Mouse (Mus musculus): ENCODE data around the gene Cd47. TPM values are rescaled to one million over a fixed set of nuclear protein-coding genes. Genes with fewer than 3 reads are reported as not detected.

Gene Cd47
- total and polyA plus RNA-seq, 2 experiments from 2014 or later = 38.9 to 235 TPM

- WGBS = 82% methylated on average over 3 of the region's 3 CpGs
- TF ChIP-seq CTCF (IDR thresholded peaks at IDR 0.05; ENCODE audit: low read depth) = no peak
- H3K36me3 ChIP-seq (ENCODE audit: insufficient read depth, low read length) = no peaks in the 10 kb centered on the region
- no peak overlapping the region for H3K27ac ChIP-seq
- no peak overlapping the region for H3K4me3 ChIP-seq (ENCODE audit: low read length)
- no peak overlapping the region for H3K9ac ChIP-seq (replicated peaks; ENCODE audit: low read length)
- DNase-seq (ENCODE audit: low spot score) (no peak), ATAC-seq (no peak)
- H3K27me3 ChIP-seq (ENCODE audit: insufficient read depth, low read length) = no peaks in the 10 kb centered on the region
- no peaks in the 10 kb centered on the region for H3K9me3 ChIP-seq (ENCODE audit: low read length)
- no peaks in the 10 kb centered on the region for H3K4me1 ChIP-seq (ENCODE audit: insufficient read depth, low read length)
- H3K4me2 ChIP-seq (ENCODE audit: low read depth, low read length) = no peak overlapping the region
Observed at GRCm38 (mm10) chr16:49832339-49832738, 32.0 kb downstream of the Cd47 start.

GRCm38 (mm10) chr16:49834130-49834693 lies 33.9 kb downstream of the Cd47 start:
- no peak for ATAC-seq

GRCm38 (mm10) chr16:49836634-49837164 lies 36.4 kb downstream of the Cd47 start:
- H3K9me3 ChIP-seq (ENCODE audit: low read length) = no peaks in the 10 kb centered on the region
- no peaks in the 10 kb centered on the region for H3K4me1 ChIP-seq (ENCODE audit: insufficient read depth, low read length)
- no peak for TF ChIP-seq CTCF (IDR thresholded peaks at IDR 0.05; ENCODE audit: low read depth)
- H3K27me3 ChIP-seq (ENCODE audit: insufficient read depth, low read length) = no peaks in the 10 kb centered on the region
- H3K36me3 ChIP-seq (ENCODE audit: insufficient read depth, low read length) = no peaks in the 10 kb centered on the region
- no peak for DNase-seq (ENCODE audit: low spot score)
- no peak for ATAC-seq
- H3K9ac ChIP-seq (replicated peaks; ENCODE audit: low read length) = no peak overlapping the region
- H3K4me2 ChIP-seq (ENCODE audit: low read depth, low read length) = no peak overlapping the region
- WGBS = 92% methylated on average over 6 of the region's 6 CpGs
- H3K4me3 ChIP-seq (ENCODE audit: low read length) = no peak overlapping the region
- no peak overlapping the region for H3K27ac ChIP-seq

More at GRCm38 (mm10) chr16:49834130-49834693, 33.9 kb downstream of the Cd47 start:
- Histone ChIP-seq H3K4me2 (ENCODE audit: low read depth, low read length) (no peak overlapping the region), H3K36me3 (ENCODE audit: insufficient read depth, low read length) (no peaks in the 10 kb centered on the region), H3K4me1 (ENCODE audit: insufficient read depth, low read length) (no peaks in the 10 kb centered on the region), H3K9me3 (ENCODE audit: low read length) (no peaks in the 10 kb centered on the region), H3K4me3 (ENCODE audit: low read length) (no peak overlapping the region), H3K27me3 (ENCODE audit: insufficient read depth, low read length) (no peaks in the 10 kb centered on the region), H3K27ac (no peak overlapping the region), H3K9ac (replicated peaks; ENCODE audit: low read length) (no peak overlapping the region)
- no peak for TF ChIP-seq CTCF (IDR thresholded peaks at IDR 0.05; ENCODE audit: low read depth)
- 55% methylated on average over 4 of the region's 4 CpGs for WGBS
- no peak for DNase-seq (ENCODE audit: low spot score)

- DNase-seq (ENCODE audit: low spot score) = no peak
- Histone ChIP-seq H3K9ac (replicated peaks; ENCODE audit: low read length) (no peak overlapping the region), H3K4me1 (ENCODE audit: insufficient read depth, low read length) (no peaks in the 10 kb centered on the region), H3K27me3 (ENCODE audit: insufficient read depth, low read length) (no peaks in the 10 kb centered on the region), H3K4me2 (ENCODE audit: low read depth, low read length) (no peak overlapping the region), H3K4me3 (ENCODE audit: low read length) (no peak overlapping the region), H3K9me3 (ENCODE audit: low read length) (no peaks in the 10 kb centered on the region), H3K36me3 (ENCODE audit: insufficient read depth, low read length) (no peaks in the 10 kb centered on the region), H3K27ac (no peak overlapping the region)
- no peak for ATAC-seq
- TF ChIP-seq CTCF (IDR thresholded peaks at IDR 0.05; ENCODE audit: low read depth) = no peak
- WGBS = 88% methylated on average over 6 of the region's 6 CpGs
Observed at GRCm38 (mm10) chr16:49838923-49839322, 38.6 kb downstream of the Cd47 start.

GRCm38 (mm10) chr16:49839681-49840535 lies 39.6 kb downstream of the Cd47 start:
- Histone ChIP-seq H3K27ac (peak overlapping the region; percentile 59), H3K4me2 (ENCODE audit: low read depth, low read length) (no peak overlapping the region), H3K9me3 (ENCODE audit: low read length) (no peaks in the 10 kb centered on the region), H3K4me3 (ENCODE audit: low read length) (no peak overlapping the region), H3K4me1 (ENCODE audit: insufficient read depth, low read length) (no peaks in the 10 kb centered on the region), H3K27me3 (ENCODE audit: insufficient read depth, low read length) (no peaks in the 10 kb centered on the region), H3K36me3 (ENCODE audit: insufficient read depth, low read length) (no peaks in the 10 kb centered on the region), H3K9ac (replicated peaks; ENCODE audit: low read length) (no peak overlapping the region)
- TF ChIP-seq CTCF (IDR thresholded peaks at IDR 0.05; ENCODE audit: low read depth) = no peak
- peak; percentile 64 for ATAC-seq
- DNase-seq (ENCODE audit: low spot score) = peak; percentile 60
- WGBS = 57% methylated on average over 15 of the region's 15 CpGs

GRCm38 (mm10) chr16:49843723-49844122 lies 43.4 kb downstream of the Cd47 start:
- no peaks in the 10 kb centered on the region for H3K4me1 ChIP-seq (ENCODE audit: insufficient read depth, low read length)
- no peak for DNase-seq (ENCODE audit: low spot score)
- H3K27me3 ChIP-seq (ENCODE audit: insufficient read depth, low read length) = no peaks in the 10 kb centered on the region
- no peak for TF ChIP-seq CTCF (IDR thresholded peaks at IDR 0.05; ENCODE audit: low read depth)
- 68% methylated on average over 1 of the region's 1 CpGs for WGBS
- no peak overlapping the region for H3K27ac ChIP-seq
- H3K36me3 ChIP-seq (ENCODE audit: insufficient read depth, low read length) = no peaks in the 10 kb centered on the region
- no peak overlapping the region for H3K9ac ChIP-seq (replicated peaks; ENCODE audit: low read length)
- ATAC-seq = no peak
- H3K4me3 ChIP-seq (ENCODE audit: low read length) = no peak overlapping the region
- no peaks in the 10 kb centered on the region for H3K9me3 ChIP-seq (ENCODE audit: low read length)
- H3K4me2 ChIP-seq (ENCODE audit: low read depth, low read length) = no peak overlapping the region

Data from hindbrain, postnatal 0 days (tissue).